Mouse (Mus musculus): ENCODE measurements around the gene Hoxc6.
A peak's percentile ranks its signal among the peaks of the same experiment; 100 is the strongest.

Hoxc6 gene

DNA sequence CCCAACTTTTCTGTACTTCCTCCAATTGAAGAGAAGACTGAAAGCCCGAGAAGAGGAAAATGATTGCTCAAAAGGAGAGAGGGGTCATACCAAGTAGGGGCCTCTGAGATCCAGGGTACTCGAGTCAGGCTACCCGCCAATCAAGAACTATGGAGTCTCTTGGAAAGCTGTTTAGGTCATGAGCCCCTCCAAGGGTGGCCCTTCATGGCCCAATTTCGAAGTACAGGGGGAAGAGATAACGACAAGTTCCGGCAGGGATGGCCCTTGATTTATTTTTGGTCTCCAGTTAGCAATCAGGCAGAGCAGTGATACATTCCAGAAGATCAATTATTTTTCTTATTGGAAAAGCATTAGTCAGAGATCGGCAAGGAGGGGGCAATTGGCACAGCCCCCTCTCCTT is 6.3 kb upstream of the Hoxc6 start:
- DNase-seq: no peak

DNA sequence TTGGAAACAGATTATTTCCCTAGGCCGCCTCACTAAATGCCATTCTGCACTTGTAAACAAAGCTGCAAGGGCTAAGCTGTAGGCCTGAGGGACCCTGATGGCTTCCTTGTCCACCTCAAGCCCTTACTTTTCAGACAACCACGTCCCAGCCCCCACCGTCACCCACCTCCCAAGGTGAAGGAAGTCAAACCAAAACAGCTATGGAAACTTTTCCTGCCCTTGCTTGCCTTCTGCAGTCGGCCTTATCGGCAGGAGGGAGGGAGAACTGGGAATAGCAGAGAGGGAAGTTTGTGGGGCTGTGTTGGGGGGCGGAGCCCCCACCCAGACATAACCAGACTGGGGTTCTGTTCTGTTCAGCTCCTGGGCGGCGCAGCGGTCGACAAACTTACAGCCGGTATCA is 5.9 kb upstream of the Hoxc6 start:
- no peak for DNase-seq

DNA sequence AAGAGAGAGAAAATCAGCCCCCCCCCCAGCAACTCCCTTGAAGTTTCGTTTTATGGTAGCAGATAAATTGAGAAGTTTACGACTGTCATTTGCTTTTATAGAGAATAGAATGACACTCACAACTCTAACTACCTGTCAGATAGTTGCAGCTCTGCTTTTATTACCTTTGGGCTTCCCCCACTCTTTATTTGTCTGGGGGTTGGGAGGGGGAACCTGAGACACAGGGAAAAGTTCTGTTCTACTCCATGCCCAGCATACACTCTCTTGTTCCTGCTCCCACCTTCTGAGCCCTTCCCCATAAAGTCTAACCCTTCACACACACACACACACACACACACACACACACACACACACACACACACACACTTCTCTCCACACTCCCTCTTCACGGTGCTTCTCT is 5.2 kb upstream of the Hoxc6 start:
- no peak for DNase-seq

DNA sequence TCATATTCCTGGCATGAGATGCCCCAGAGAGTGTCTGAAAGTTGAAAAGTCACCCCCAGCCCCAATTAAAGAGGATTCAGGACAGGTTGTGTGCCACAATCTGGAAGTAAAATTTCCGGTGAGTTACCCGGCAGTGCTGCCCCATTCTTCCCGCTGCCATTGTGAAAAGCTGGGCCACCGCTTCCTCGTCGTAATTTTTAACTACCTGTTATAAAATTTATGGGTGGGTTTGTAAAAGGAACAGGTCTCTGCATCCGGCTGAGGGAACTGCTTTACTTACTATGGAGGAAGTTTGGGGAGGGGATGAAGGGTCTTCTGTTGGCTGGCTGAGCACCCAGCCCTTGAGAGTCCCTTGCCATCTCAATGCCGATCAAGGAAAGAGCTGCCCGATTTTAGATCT is 1.5 kb upstream of the Hoxc6 start:
- no peak for DNase-seq

DNA sequence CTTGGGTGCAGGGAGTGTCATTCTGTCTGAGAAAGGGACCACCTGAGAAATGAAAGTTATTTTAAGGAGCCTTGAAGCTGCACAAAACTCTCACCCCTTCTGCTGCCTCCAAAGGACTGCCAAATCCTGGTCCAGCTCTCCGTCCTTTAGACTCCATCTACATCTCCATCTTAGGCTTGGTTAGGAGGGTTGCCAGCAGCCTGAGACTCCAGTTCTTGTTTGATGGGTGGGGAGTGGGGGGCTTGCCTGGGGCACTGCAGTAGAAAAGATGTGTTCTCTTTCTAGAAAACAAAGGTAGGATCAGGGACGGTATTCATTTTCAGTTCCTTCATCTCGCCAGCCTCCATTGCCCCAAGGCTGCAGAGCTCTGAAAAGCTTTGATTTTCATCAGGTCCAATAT is 626 bp upstream of the Hoxc6 start:
- DNase-seq: no peak

DNA sequence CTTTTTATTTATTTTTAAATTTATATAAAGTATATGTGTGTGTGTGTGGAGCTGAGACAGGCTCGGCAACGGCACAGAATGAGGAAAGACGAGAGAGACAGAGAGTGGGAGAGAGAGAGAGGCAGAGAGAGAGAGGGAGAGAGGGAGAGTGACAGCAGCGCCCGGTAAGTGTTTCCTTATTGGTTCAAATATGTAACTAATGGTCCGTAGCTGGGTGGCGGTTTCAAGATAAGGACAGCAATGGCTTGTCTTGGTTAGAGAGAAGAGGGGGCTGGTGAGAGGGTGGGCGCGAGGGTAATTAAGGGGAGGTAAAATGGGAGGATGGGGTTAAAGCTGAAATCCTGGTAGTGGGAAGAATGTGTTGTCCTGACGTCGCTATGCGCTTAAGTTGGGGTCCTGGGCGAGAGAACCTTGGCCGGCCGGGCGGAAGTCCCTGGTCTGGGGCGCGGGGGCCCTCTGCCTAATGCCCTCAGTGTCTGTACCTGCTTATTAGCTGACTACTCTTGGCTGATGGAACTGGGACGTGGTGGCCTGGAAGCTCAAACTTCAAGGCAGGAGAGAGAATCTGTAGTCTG is 638 bp downstream of the Hoxc6 start:
- no peak for DNase-seq

DNA sequence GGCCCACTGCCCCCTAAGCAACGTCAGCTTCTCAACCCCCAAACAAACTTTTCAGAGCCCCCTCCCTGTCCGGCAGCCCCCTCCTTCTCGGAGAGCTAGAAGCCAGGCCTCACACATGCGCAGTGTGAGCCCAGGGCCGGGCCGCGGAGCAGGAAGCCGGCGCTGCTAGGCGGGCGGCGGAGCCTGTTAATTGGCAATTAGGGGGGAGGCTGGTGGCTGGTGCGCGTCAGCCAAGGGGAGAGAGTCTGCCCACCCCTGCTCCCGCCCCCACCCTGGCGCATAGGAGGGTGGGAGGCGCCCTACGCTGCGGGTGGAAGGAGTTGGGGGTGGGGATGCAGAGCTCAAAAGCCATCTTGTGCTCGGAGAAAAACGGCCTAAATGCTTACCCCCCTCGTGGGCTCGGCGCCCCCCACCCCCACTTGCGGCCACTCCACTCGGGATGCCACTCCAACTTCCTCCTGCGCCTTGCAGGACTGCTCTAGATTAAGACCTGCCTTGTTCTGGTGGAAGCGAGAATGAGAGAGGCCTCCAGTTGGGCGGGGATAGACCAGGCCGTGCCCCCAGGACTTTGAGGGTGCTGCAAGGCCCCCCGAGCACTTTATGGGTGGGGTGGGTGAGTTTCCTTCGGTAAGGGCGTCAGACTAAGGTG is 1.2 kb downstream of the Hoxc6 start:
- peak; percentile 92 to 94 for DNase-seq

DNA sequence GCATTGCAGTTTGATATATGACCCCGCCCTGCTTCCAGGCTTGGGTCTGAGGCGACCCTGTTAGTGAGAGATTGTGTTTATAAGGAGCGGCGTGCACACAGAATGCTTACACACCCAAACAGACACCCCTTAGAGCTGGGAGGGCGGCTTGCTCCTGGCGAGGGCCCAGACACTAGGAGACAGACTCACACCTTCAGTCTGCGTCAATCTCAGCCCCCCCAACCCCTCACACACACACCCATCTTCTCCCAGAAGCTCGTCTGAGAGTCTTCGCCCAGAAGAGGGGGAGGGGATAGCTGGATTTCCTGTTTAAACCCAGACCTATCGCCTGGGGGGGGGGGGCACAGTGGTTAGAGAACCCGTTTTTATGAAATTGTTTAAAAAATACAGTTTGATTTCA is 1.9 kb downstream of the Hoxc6 start:
- DNase-seq: peak in 1 of 2 experiments; percentile 54

DNA sequence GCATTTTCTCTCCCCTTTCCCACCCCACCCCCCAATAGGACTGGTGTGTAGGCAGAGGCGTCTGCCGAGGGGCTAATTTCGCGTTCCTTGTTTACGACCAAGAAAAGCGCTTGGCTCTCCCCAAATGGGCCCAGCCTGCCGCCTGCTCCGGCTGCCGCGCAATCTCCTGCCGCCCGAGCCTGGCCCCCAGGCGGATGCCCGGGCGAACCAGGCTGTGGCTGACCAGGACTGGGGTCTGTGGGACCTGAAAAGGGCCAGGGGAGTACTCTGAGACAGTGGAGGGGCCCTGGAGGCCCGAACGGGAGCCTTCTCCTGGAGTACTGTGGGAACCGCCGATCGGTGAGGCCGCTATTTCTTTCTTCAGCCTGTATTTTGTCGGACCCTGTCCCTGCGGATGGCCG is 2.4 kb downstream of the Hoxc6 start:
- no peak for DNase-seq

DNA sequence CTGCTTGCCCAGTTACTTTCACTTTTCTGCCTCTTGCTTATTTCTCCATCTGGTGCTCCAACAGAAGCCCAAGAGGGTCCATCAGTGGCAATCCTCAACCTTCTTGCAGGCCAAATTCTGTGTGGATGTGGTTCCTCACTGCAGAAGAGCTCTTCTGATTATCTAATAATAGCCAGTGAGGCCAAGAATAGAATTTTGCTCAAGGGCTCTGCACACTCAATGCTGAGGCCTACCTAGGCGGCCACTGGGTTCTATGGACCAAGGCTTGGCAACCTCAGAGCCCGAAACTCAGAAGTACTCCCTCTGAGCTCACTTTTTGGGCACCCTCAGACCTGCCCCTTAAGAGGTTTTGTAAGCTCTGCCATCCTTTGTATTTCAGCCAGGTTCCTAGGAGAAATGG is 3.3 kb downstream of the Hoxc6 start:
- DNase-seq: no peak

DNA sequence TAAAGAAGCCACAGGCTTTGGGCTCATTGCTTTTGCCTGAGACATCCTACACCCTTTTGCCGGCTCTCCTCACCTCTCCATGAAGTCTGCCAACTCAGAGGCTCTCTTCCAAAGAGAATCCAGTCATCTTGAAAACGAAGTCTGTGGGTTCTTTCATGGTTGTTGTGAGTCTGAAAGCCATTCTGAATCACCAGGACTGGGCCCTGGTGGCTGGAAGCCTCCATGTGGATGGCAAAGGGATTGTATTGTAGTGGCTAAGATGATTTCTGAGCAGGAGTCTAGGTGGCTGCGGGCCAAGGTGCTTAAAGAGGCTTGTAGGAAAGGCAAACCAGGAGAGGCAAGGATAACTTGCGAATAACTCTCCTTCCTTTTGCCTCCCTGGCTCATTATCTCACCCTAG is 4.1 kb downstream of the Hoxc6 start:
- peak in 1 of 2 experiments; percentile 70 for DNase-seq

DNA sequence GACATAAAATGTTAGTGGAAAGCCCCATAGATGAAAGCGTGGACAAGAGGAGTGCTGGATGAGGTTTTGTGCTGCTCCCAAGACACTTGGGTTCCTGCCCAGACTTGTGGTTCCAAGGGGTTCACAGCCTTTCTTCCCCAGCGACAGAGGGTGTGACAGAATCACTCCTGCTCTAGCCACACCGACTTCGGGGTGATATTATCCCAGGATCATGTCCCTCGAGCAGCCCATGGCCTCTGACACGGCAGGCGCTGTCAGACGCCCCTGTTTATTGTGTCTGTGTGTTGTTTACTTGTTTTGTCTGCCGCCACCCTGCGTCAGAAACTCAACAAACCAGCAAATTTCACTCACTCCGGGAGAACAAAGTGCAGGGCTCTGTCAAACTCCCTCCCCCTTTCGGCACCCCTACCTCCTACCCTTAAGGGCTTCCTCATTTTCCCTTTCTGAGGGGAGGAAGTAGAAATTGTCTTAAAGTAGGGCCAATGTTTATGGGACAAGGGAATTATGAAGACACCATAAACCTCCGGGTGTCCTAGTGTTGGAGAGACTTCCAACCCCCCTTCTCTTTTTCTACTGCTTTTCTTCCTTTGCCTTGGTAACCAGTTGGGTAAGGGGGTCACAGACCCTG is 4.9 kb downstream of the Hoxc6 start:
- DNase-seq: peak in 1 of 2 experiments; percentile 51

DNA sequence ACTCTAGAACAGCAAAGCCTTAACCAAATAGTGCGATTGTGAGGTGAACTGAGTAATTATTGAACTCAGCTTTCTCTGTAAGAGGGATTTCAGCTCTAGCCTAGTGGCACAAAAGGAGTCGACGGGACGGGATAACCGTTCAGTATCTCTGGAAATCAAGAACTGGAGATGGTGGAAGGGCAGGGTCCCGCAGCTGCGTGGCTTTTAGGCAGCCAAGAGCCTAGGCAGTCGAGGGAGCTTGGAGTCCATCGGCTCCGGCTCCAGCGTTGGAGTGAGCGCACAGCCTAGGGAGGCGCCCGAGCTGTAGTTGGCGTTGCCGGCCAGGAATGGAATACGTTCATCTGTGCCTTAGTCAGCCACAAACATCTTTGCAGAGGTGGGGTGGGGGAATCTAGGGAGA is 7.3 kb downstream of the Hoxc6 start:
- peak in 1 of 2 experiments; percentile 56 for DNase-seq

DNA sequence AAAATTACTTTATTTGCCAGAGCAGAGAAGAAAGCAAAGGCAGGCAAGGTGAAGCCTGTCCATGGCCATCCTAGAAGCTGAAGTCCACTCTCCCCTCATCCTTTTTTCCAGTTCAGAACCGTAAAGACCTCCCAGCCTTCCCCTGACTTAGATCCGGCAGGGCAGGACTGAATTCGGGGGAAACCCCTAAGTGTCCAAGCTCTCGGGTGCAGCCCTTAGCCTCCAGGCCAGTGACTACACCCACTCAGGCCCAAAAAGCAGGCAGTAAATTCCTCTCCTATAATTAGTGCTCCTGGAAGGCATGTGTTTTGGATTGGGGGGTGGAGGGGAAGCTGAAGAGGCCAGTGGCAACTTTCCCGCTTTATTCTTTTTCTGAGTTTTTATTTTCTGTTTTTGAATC is 7.7 kb downstream of the Hoxc6 start:
- no peak for DNase-seq

DNA sequence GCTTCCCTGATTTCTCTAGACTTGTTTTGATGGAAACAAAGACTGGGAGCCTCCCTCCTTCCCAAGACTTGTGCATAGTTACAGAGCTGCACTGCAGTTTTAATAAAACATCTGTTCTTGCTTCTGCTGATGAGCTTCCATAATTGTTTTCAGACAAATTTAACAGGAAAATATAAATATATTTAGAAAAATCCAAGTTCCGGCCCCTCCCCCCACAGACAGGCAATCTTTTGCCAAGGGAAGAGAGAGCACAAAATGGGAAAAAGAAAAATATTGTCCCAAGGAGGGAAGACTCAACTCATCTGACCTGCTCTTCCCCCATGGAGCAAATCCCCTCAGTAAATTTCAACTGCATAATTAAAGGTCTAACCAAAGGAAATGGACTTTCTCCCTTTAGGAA is 8.3 kb downstream of the Hoxc6 start:
- DNase-seq: no peak

DNA sequence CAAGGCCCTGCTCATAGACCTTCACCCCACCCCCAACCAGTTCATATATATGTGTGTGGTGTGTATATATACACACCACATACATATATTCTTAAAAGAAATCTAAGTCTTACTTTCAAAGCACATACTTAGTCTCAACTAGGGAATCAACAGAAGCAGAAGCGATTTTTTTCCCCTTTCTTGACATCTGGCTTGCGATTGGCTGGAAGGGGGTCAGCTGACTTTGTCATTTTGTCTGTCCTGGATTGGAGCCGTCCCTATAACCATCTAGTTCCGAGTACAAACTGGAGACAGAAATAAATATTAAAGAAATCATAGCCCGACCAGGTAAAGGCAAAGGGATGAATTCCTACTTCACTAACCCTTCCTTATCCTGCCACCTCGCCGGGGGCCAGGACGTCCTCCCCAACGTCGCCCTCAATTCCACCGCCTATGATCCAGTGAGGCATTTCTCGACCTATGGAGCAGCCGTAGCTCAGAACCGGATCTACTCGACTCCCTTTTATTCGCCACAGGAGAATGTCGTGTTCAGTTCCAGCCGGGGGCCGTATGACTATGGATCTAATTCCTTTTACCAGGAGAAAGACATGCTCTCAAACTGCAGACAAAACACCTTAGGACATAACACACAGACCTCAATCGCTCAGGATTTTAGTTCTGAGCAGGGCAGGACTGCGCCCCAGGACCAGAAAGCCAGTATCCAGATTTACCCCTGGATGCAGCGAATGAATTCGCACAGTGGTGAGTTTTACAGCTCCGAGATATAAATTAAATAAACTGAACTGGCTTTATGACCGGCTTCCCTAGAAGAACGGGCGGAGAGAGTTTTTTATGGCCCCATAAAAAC is 11.4 kb downstream of the Hoxc6 start:
- DNase-seq: peak in 1 of 2 experiments; percentile 52

DNA sequence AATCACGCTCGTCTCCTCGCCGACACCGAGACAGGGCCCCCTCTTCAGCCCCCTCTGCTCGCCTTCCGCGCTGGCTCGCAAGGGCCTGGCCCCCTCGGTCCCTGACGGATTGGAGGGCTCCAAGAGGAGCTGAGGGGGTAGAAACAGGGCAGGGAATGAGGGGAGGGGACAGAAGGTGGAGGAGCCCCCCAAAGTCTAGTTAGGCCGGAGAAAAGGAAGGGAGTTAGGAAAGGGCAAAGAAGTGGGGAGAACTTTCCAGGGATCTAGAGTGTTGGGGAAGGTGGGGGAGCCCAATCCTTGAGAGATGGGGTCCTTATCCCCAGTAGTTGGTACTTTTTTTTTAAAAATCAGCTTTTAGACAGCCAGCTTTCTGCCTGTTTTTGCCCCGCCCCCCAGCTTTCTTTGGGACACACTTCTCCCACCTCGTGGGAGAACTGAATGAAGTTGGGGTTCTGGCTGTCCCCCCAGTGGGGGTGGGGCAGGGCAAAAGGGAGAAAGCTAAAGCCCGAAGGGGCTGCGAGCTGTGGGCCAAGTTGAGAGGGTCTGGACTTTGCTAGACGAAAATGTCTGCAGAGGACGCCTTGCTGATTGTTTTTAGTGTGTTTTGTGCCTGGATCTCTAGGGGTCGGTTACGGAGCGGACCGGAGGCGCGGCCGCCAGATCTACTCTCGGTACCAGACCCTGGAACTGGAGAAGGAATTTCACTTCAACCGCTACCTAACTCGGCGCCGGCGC is 12.2 kb downstream of the Hoxc6 start:
- no peak for DNase-seq

DNA sequence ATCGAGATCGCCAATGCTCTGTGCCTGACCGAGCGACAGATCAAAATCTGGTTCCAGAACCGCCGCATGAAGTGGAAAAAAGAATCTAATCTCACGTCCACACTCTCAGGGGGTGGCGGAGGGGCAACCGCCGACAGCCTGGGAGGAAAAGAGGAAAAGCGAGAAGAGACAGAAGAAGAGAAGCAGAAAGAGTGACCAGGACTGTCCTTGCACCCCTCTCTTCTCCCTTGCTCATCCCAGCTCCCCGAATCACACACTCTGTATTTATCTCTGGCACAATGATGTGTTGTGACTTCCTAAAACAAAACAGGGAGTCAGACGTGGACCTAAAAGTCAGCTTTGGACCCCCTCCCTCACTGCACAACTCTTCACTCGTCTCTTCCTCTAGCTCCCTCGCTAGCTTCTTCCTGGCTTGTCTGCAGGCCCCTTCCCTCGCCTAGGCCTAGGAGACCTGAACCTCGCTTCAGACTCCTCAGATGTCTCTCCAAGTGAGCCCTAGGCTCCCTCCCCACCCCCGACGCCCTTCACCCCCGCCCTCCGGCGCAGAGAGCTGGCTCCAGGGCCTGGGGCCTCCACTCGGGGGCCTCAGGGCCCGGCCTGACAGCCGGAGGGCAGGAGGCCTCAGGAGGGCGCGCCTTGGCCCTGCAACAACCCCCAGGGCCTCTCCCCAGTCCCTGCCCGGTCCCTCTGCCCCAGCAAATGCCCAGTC is 12.9 kb downstream of the Hoxc6 start:
- no peak for DNase-seq

DNA sequence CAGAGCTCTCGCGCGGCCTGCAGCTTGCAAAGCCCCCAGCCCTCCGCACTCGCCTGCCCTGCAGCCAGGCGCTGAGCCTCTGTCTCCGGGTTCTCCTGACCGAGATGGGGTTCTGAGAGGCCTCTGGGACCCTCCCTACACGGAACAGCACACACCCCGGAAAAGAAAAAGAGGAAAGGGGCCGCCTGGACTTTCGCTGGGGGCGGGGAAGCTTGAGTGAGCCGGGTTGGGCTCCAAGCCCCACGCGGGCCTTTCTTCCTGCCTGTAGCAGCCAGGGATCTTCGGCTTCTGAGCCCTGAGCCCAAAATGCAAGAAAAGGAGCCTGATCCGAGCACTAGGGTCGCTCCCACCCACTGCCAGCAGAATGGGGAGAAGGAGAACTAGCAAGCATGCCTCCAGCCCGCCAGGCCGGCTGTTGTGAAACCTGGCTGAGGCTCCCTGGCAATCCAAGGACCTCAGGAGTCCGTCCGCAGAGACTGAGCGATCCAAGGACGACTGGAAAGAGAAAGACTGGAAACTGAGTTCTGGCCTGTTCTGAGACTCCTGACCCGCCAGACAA is 13.9 kb downstream of the Hoxc6 start:
- DNase-seq: no peak

DNA sequence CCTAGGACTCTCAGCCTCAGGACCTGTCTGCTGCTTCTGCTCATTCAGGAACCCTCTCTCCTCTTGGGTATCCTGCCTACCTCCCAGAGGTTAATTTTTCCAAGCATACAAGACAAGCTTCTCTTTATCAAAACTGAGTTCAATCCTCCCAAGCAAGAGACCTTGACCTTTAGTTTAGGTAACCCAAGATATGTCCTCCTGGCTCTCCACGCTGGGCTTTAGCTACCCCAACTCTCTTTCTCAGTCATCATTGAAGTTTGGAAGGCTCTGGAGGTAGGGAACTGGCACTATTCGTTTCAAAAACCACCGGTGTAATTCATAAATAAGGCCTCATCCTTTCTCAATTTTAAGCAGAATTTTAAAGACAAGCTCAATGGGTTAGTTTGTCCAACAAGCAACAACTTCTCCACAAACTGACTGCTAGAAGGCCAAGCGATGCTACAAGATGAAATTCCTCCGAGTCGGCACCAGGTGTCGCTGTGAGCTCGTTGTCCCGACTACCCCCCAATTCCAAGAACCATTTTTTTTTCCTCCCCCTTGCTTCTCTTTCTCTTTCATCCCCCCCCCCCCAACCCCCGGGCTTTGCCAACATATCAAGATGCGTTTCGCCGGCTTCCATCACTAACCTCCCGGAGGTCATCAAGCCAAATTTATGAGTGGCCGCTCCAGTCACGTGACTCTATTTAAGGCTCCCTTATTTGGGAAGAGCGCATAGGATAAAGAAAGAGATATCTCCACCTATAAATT is 15.4 kb downstream of the Hoxc6 start:
- DNase-seq: peak; percentile 49 to 79

All from kidney, postnatal 36 days (tissue).